Mouse (Mus musculus): ENCODE measurements around the gene Mtmr11.

Gene Mtmr11

GRCm38 (mm10) chr3:96161869-96162840 is at the start of gene Mtmr11:
Mtmr11 (plus strand) TSS chr3:96162004.
- DNase-seq (ENCODE audit: low read depth, low spot score) = no peak

- DNase-seq (ENCODE audit: low read depth, low spot score) = no peak
Observed at GRCm38 (mm10) chr3:96113251-96113650, 48.6 kb upstream of the Mtmr11 start.

DNA sequence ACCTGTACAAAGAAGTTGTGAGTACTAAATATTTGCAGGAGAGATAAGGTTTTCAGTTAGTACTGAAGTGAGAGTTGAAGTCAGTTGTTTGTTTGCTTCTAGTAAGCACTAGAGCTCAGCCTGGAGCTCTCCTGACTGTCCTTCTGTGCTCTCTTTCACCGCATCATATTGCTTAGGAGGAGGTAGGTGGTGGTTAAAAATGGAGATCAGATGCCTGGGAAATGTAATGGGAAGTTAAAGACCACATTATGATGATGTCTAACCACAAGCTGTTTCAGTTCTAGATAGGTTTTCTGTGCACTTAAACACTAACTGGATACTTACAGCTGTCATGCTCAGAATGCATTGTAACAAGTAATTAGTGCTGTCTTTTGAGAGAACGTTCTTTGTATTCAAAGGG is 43.7 kb upstream of the Mtmr11 start:
- no peak for DNase-seq (ENCODE audit: low read depth, low spot score)

GRCm38 (mm10) chr3:96118702-96119101 is 43.1 kb upstream of the Mtmr11 start:
- DNase-seq (ENCODE audit: low read depth, low spot score) = no peak

DNA sequence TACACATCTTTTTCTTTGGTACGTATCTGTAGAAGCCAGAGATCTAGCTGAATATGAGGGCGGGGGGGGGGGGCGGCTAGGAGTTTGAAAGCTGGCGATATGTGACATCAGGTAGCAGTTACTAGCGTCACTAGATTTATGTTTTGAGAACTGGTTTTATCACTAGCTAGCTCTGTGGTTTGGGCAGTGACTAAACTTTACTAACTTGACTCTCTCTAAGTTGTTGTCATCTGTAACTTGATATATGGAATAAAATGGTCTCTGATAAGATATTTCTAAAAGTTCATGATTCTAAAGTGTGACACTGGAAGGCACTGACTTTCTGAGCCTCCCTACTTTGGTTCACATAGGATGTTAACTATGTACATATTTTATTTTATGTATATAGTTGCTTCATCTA is 37.6 kb upstream of the Mtmr11 start:
- DNase-seq (ENCODE audit: low read depth, low spot score) = no peak

DNA sequence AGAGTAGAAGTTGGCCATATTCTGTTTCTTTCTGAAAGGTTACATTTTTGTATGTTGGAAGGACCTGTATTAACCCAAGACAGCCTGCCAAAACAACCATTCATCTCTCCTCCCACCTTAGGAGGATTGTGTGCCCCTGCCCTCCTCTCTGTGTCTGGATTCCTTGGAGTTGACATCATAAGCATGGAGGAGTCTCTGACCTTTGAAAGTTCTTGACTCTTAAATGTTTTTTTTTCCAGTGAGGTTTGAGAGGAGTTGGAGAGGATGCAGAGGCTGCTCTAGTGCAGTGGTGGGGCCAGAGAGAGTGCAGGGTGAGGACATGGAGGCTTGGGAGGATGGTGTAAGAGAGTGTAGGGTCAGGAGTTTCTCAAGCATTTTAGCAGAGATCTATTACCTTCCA is 33.7 kb upstream of the Mtmr11 start:
- DNase-seq (ENCODE audit: low read depth, low spot score) = no peak

DNA sequence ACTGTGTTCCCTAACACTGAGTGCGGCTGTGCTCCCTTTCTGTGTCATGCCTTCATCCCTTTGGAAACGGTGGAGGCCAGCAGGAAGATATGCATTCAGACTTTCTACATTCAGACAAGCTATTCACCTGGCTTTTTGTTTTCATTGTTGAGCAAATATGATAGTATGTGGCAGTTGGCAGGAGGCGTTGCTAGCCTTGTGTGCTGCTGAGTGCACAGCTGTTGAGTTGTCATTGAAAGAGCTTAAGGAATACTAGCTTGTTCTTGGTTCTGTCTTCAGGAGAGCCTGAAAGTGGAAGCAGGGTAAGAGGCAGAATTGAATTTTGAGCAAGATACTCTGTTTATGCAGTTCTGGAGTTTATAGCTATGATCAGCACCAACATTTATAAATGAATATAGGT is 29.3 kb upstream of the Mtmr11 start:
- no peak for DNase-seq (ENCODE audit: low read depth, low spot score)

GRCm38 (mm10) chr3:96133327-96133905 is 28.4 kb upstream of the Mtmr11 start:
- no peak for DNase-seq (ENCODE audit: low read depth, low spot score)

DNA sequence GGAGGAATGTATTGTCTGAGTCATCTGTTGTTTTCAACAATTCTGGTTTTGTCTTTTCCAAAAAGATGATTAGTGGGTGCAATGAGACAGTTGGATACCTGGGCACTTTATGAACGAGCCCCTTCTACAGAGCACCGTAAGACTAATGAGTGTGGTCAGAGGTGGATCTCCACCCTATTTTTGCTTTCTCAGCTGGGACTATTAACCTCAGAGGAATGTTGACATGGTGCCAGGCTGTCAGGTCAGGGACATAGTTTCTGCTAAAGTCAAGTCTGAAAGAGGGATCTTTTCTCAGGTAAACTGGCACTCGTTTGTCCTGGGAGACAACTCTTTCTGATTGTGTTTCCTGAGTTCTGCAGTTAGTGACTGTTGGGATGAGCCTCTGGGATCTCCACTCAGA is 26.8 kb upstream of the Mtmr11 start:
- no peak for DNase-seq (ENCODE audit: low read depth, low spot score)

- peak; percentile 46 for DNase-seq (ENCODE audit: low read depth, low spot score)
Observed at GRCm38 (mm10) chr3:96147950-96148349, 13.9 kb upstream of the Mtmr11 start.

GRCm38 (mm10) chr3:96151836-96152235 is 10.0 kb upstream of the Mtmr11 start:
- no peak for DNase-seq (ENCODE audit: low read depth, low spot score)

DNA sequence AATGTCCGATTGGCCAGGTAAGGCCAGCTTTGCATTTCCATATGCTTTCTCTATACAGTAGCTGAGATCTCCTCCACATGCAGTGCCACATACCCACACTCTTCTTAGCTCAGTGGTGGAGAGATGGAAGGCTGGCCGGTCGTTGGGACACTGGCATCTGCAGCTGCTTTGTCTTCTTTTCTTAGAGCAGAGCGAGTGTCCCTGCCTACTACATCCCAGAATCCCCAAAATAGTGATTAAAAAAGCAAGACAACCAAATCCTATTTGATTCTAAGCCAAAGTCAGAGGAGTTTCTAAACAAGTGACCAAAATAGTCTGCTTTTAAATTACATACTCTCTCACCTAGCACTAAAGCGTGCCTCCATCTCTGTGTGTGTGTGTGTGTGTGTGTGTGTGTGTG is 9.2 kb upstream of the Mtmr11 start:
- no peak for DNase-seq (ENCODE audit: low read depth, low spot score)

- DNase-seq (ENCODE audit: low read depth, low spot score) = no peak
Observed at GRCm38 (mm10) chr3:96155501-96155900, 6.3 kb upstream of the Mtmr11 start.

GRCm38 (mm10) chr3:96159820-96160219 is 2.0 kb upstream of the Mtmr11 start:
- no peak for DNase-seq (ENCODE audit: low read depth, low spot score)

DNA sequence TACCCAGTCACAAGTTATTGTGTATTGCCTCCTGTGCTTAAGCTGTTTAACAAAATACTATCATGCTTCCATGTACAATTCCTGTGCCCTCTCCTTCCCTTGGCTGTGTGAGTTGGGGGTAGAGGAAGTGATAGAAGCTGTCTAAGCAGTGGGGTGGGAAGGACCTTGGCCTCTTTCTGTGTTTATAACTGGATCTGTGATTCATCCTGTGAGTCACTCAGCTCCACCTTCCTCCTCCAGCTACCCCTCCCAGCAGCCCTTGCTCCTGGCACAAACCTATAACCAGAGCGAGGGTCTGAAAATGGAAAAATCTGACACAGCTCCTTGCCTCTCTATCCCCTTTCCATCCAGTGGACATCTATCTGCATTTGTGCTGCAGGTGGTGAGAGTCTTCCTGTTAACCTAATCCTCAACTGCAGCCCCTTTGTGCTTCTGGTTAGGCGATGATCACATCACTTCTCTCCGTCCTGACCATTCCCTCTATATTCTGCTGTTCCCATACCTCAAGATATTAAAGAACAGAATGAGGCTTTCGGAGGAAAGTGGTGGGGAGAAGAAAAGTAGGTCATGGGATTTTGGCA is 1.5 kb upstream of the Mtmr11 start:
- DNase-seq (ENCODE audit: low read depth, low spot score) = no peak

- peak; percentile 80 for DNase-seq (ENCODE audit: low read depth, low spot score)
Observed at GRCm38 (mm10) chr3:96160803-96161516, 844 bp upstream of the Mtmr11 start.

DNA sequence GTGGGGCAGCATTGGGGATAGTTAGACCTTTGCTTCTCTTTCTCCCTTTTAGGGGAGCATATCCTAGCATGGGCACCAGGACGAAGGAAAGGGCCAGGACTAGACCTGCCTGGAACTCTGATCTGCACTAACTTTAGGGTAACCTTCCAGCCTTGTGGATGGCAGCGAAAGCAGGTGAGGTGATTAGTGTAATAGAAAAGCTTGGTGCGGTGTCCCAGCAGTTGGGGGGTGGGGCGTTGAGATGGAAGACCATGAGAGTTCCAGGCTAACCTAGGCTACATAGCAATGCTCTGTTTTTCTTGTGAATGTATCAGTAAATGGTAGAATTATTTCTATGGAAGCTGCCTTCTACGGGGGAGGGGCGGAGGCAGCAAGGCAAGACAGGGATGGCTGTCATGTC is 1.2 kb downstream of the Mtmr11 start:
- no peak for DNase-seq (ENCODE audit: low read depth, low spot score)

DNA sequence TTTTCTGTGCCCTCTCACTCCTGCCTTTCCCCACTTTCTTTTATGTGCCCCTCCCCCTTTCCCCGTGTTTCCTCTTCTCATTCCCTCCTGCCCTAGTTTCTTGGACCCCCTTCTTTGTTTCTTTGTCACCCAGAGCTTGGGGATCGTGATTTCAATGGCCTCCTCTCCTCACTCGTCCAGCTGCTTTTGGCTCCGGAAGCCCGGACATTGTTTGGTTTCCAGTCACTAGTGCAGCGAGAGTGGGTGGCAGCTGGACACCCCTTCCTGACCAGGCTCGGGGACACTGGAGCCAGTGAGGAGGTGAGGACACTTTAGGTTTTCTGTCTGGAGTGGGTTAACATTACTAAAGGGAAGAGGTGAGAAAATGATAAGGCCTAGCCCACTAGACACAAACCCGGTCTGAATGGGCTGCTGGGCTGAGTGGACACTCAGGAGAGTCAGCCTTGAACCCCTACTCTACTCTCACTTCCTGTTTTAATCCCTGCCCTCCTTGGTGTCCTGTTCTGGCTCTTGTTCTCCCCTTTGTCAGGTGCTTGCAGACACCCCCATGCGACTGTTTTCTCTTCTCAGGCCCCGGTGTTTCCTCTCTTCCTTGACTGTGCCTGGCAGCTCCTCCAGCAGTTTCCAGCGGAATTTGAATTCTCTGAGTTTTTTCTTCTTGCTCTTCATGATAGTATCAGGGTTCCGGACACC is 6.8 kb downstream of the Mtmr11 start:
- no peak for DNase-seq (ENCODE audit: low read depth, low spot score)

DNA sequence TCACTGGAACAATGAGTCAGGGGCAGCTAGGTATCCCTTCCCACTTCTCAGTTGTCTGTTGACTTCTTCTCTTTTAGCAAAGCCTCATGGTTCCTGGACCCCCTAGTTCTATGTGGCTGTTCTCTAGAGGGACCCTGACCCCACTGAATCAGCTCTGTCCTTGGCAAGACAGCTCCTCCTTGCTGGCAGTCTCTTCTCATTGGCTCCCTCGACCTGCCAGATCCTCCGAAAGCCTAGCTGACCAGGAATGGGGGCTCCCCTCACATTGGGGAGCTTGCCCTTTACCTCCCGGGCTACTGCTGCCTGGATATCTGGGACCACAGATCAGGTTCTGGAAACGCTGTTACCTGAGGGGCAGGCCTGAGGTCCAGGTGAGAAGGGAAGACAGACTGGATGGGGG is 8.5 kb downstream of the Mtmr11 start:
- no peak for DNase-seq (ENCODE audit: low read depth, low spot score)

DNA sequence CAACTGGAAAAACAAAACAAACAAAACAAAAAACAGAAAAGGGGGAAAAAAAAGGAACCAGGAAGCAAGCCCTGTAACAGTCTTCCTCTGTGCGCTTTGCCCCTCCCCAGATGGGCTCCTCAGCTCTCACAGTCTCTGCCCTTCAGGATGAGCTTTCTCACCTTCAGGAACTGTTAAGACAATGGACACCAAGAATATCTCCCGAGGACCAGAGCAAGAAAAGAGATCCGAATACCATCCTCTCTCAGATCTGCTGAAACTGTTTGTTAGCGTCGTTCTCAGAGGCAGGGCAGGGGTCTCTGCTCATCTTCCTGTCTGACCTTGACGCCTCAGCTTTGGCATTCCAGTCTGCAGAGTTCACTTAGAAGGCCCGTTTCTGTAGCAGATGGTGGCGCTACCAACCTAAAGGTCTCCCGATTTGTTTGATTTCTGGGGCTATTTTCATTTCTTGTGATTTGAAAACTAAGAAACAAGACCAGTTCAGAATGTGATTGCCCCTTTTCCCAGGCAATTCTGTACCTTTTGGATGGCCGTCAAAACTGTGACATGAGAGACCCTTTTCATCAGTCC is 9.3 kb downstream of the Mtmr11 start:
- peak; percentile 39 for DNase-seq (ENCODE audit: low read depth, low spot score)

DNA sequence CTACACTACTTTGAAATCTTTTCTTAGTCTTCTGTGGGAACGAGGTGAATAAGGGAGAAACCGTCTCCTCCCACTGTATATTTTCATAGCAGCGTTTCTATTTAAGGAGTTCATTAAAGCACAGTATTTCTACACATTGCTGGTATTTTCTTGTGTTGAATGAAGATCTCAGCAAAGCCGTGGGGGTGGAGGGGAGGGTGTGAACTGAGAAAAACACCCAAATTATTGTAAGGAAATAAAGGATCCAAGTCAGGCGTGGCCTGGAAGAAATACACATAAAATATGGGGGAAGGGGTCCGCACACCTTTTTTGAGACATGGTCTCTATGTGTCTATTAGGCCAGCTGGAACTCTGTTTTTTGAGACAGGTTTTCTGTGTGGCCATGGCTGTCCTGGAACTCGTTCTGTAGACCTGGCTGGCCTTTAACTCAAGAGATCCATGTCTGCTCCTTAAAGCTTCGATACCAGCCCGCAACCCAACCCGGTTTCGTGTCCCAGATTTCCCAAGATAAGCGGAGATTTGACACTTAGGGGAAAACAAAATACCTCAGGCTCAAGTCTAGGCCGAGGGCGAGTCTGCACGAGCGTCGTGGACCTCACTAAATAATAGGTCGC is 9.9 kb downstream of the Mtmr11 start:
- DNase-seq (ENCODE audit: low read depth, low spot score) = no peak
